Mouse (Mus musculus) midbrain, postnatal 0 days (tissue): ENCODE results near the gene Rgs14. TPM values are rescaled to one million over a fixed set of nuclear protein-coding genes. Genes with fewer than 3 reads are reported as not detected.

Experiments used
- ATAC-seq: fragments of 200-750 bp; cut with Nextera tagmentation; 2 replicates; pipeline ENCODE4 v1.8.0; 2017; ENCODE audit warnings: moderate number of reproducible peaks, mild to moderate bottlenecking, moderate TSS enrichment, moderate library complexity; ENCODE audit not compliant: low FRiP score
- DNase-seq: peaks from one replicate; pipeline ENCODE4 v3.0.0-alpha.2; 2015; ENCODE audit warnings: low spot score
- H3K27ac ChIP-seq: fragments of 300-500 bp; sonication (generic); 2 replicates; pipeline ENCODE4 v1.5.1; 2014; ENCODE audit warnings: low read depth, mild to moderate bottlenecking, low read length, mixed read lengths
- H3K27me3 ChIP-seq: fragments of 300-500 bp; sonication (generic); 2 replicates; pipeline ENCODE4 v1.6.1; 2014; ENCODE audit warnings: low read length, control low read depth, mixed read lengths; ENCODE audit not compliant: insufficient read depth
- H3K36me3 ChIP-seq: fragments of 300-500 bp; sonication (generic); 2 replicates; pipeline ENCODE4 v1.6.1; 2014; ENCODE audit warnings: low read length, control low read depth, mixed read lengths; ENCODE audit not compliant: insufficient read depth
- H3K4me1 ChIP-seq: fragments of 300-500 bp; sonication (generic); 2 replicates; pipeline ENCODE4 v1.6.1; 2014; ENCODE audit warnings: mild to moderate bottlenecking, control low read depth, antibody characterized with exemption, low read length, mixed read lengths; ENCODE audit not compliant: insufficient read depth
- H3K4me2 ChIP-seq: fragments of 300-500 bp; sonication (generic); 2 replicates; pipeline ENCODE4 v1.6.1; 2014; ENCODE audit warnings: low read depth, mild to moderate bottlenecking, low read length, mixed read lengths; ENCODE audit not compliant: poor library complexity, severe bottlenecking
- H3K4me3 ChIP-seq: fragments of 300-500 bp; sonication (generic); 2 replicates; pipeline ENCODE4 v1.5.1; 2014; ENCODE audit warnings: low read depth, mild to moderate bottlenecking, low read length, moderate library complexity
- H3K9ac ChIP-seq: fragments of 300-500 bp; sonication (generic); replicated peaks from 2 replicates; pipeline ENCODE4 v1.6.1; 2014; ENCODE audit warnings: mild to moderate bottlenecking, low read length, moderate library complexity, mixed read lengths; ENCODE audit not compliant: poor library complexity, severe bottlenecking
- H3K9me3 ChIP-seq: fragments of 300-500 bp; sonication (generic); 2 replicates; pipeline ENCODE4 v1.6.1; 2016; ENCODE audit warnings: low read length, control low read depth
- CTCF ChIP-seq: IDR thresholded peaks from 2 replicates; pipeline ENCODE4 v1.5.1; 2016; ENCODE audit warnings: antibody characterized with exemption, mild to moderate bottlenecking
- WGBS: fragments of 180-500 bp; shearing (Covaris S2); extraction: QIAGEN DNeasy Blood & Tissue Kit; methylation state at CpG from one replicate; pipeline ENCODE4 v1.1.7; 2014; 5-methylcytosine and 5-hydroxymethylcytosine counted together
- polyA plus RNA-seq: library from polyadenylated mRNA; unstranded; fragments of >200 nt; fragmentation: Nextera tagmentation; extraction: Ambion mirVana; gene quantifications from 2 replicates; pipeline ENCODE4 v1.2.1, GENCODE M21; 2015
- total RNA-seq: library from RNA; depleted of rRNA; stranded (reverse); fragments of >200 nt; gene quantifications from 2 replicates; pipeline ENCODE4 v1.2.3, GENCODE M21; 2014; rRNA removed

The Rgs14 gene
- total RNA-seq (0.44 and 1.1 TPM in 2 replicates), polyA plus RNA-seq (1.3 and 1.5 TPM in 2 replicates)

DNA sequence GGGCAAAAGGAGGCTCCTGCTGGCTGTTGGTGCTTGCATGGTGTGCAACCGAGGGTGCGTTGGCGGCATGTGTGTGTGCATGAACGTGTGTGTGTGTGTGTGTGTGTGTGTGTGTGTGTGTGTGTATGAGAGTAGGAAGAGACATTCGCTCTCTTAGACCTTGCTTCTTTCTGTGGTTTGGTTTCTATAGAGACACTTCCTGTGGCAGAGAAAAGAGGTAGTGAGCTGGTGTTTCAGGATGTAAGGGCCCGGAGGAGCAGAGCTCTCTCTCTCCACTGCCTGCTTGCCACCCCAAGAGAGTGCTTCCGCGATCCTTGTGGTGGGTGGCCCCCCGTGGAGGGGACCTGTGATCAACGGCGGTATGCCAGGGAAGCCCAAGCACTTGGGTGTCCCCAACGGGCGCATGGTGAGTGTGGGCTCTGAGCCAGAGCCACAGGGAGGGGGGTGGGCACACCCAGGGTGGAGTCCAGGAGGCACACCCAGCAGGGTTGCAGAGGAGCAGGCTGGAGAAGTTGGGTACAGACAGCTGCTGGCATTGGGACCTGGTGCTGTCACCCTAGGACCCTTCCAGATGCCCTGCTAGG is at the start of gene Rgs14:
Gene Rgs14 (plus strand): TSS at position 202 of the 584 bp plus-strand sequence.
- WGBS: 62% methylated on average over 13 of the region's 13 CpGs
- 0 out of 2 replicates have a peak, but pooled peaks cover 6% of the 10 kb centered on the region for H3K27me3 ChIP-seq
- no peak within 1 kb of the TSS for H3K9ac ChIP-seq
- no peak within 1 kb of the TSS for H3K4me3 ChIP-seq
- ATAC-seq (no peak), DNase-seq (no peak)
- no peak for TF ChIP-seq CTCF
- H3K27ac ChIP-seq: no peak within 1 kb of the TSS
- H3K4me1 ChIP-seq: no peaks in the 10 kb centered on the region
- no peak within 1 kb of the TSS for H3K4me2 ChIP-seq
- H3K36me3 ChIP-seq: no peaks in the 10 kb centered on the region
- H3K9me3 ChIP-seq: no peaks in the 10 kb centered on the region

DNA sequence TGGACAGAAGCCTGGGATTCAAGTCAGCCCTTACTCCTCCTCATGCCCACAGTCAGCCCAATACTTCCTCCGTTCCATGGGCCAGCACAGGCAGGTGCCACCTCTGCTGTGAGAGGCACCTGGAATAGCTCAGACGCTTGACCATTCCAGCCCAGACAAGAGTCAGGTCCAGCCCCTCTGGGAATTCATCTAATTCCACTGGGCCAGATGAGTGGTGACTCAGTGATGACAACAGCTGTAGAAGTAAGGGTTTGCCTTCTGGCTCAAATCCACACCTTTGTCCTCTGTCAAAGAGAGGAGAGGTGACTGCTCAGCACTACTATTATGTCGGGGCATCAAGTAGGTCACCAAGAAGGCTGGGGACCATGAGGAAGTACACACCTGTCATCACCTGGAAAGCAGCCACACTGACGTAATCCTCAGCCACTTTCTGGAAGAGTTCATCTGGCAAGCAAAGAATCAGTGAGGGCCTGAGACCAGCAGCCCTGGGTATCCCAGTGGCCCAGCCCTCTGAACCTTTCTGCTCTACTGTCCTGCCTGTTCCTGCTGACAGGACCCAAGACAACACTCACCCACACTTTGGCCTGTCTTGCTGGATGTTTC is 49.5 kb upstream of the Rgs14 start, which contains the start of gene Prelid1:
Gene Prelid1 (plus strand): TSS at position 570 of the 603 bp plus-strand sequence.
- DNase-seq (no peak), ATAC-seq (no peak)
- Histone ChIP-seq H3K9me3 (no peaks in the 10 kb centered on the region), H3K4me1 (peaks cover 11% of the 10 kb centered on the region), H3K27ac (peak within 1 kb of the TSS; percentile 76; the same call in 1 of the 2 replicates), H3K4me2 (peak within 1 kb of the TSS; percentile 86), H3K9ac (peak within 1 kb of the TSS; percentile 91), H3K27me3 (no peaks in the 10 kb centered on the region), H3K4me3 (peak within 1 kb of the TSS; percentile 99), H3K36me3 (peaks cover 13% of the 10 kb centered on the region)
- WGBS: 84% methylated on average over 4 of the region's 4 CpGs
- TF ChIP-seq CTCF: no peak

DNA sequence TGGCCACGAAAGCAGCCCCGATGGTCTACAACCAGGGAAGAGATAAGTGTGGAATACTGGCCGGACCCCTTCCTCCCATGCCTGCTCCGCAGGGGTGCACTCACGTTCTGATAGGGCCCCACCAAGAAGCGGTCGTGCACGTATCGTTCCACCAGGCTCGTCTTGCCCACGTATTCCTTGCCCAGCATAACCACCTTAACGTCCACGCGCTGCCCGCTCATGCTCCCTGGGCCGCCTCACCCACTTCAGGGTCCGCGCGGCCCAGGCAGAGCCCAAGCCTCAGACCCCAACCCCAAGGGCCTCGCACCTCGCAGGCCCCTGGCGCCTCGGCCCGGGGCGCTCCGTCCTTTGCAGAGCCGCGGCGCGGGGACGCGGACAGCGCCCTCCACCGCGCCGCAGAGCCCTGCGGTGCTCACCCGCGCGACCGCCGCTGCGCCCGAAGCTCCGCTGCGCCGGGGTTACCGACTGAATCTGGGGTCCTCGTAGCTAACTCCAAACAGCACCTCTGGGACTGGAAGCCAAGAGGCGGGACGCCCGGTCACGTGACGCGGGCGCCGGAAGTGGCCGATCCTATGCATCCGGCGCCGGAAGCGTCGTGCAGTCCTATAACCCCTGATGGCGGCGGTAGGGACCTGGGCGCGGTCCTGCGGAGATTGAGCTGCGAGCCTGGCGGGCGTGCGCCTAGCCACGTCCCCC is 48.0 kb upstream of the Rgs14 start, which contains the start of gene Rab24:
Gene Rab24 (minus strand): TSS at position 513 of the 696 bp plus-strand sequence.
- peak within 1 kb of the TSS; percentile 76 for H3K27ac ChIP-seq
- ATAC-seq (peak; percentile 87), DNase-seq (peak; percentile 96)
- WGBS: under 1% methylated on average over 73 of the region's 73 CpGs
- peaks cover 11% of the 10 kb centered on the region for H3K4me1 ChIP-seq
- no peaks in the 10 kb centered on the region for H3K9me3 ChIP-seq
- peak within 1 kb of the TSS; percentile 91 for H3K9ac ChIP-seq
- H3K4me3 ChIP-seq: peak within 1 kb of the TSS; percentile 99
- no peak for TF ChIP-seq CTCF
- H3K4me2 ChIP-seq: peak within 1 kb of the TSS; percentile 86
- no peaks in the 10 kb centered on the region for H3K27me3 ChIP-seq
- peaks cover 23% of the 10 kb centered on the region for H3K36me3 ChIP-seq

- Histone ChIP-seq H3K36me3 (peaks cover 23% of the 10 kb centered on the region), H3K27ac (peak overlapping the region; percentile 76), H3K9me3 (no peaks in the 10 kb centered on the region), H3K27me3 (no peaks in the 10 kb centered on the region), H3K4me1 (peaks cover 14% of the 10 kb centered on the region), H3K4me2 (peak overlapping the region; percentile 86), H3K4me3 (peak overlapping the region; percentile 99), H3K9ac (peak overlapping the region; percentile 91)
- peak; percentile 69 for TF ChIP-seq CTCF
- DNase-seq: peak; percentile 65
- 1% methylated on average over 31 of the region's 31 CpGs for WGBS
- ATAC-seq: no peak
These were observed 47.3 kb upstream of the Rgs14 start for GRCm38 (mm10) chr13:55322130-55322825.

GRCm38 (mm10) chr13:55325596-55325995 is 43.9 kb upstream of the Rgs14 start:
- no peak for ATAC-seq

More at GRCm38 (mm10) chr13:55325596-55325995, 43.9 kb upstream of the Rgs14 start:
- Histone ChIP-seq H3K4me3 (no peak overlapping the region), H3K4me2 (no peak overlapping the region), H3K9ac (no peak overlapping the region), H3K27ac (no peak overlapping the region), H3K9me3 (no peaks in the 10 kb centered on the region), H3K27me3 (no peaks in the 10 kb centered on the region), H3K4me1 (peaks cover 14% of the 10 kb centered on the region), H3K36me3 (peaks cover 15% of the 10 kb centered on the region)
- no peak for DNase-seq
- TF ChIP-seq CTCF: no peak
- WGBS: 89% methylated on average over 10 of the region's 11 CpGs
